Mouse (Mus musculus) spleen, postnatal 36 days (tissue): ENCODE data around the gene Taok3.

Source experiments
- DNase-seq, 2 experiments: peaks; one replicate each; pipeline ENCODE4 v3.0.0; 2022; ENCODE audit warnings: low spot score in 2 of 2, mixed read lengths in 1 of 2

Gene Taok3

DNA sequence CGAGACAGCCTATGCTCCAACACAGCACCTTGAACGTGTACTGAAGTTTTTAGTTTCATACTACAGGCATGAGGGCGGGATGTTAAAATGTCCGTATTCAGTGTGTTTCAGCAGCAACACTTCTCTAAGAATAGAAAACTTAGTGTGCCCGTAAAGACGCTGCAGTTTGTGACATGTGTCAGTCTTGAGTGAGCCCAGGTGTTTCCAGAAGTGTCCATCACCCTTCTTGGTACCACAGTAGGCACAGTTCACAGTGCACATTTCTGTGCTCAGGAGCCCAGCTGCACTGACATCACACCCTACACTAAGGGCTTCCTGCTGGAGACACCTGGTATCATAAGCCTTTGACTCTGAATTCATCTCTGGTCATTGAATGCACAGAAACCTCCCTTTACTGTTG is 58.6 kb downstream of the Taok3 start:
- DNase-seq: no peak

DNA sequence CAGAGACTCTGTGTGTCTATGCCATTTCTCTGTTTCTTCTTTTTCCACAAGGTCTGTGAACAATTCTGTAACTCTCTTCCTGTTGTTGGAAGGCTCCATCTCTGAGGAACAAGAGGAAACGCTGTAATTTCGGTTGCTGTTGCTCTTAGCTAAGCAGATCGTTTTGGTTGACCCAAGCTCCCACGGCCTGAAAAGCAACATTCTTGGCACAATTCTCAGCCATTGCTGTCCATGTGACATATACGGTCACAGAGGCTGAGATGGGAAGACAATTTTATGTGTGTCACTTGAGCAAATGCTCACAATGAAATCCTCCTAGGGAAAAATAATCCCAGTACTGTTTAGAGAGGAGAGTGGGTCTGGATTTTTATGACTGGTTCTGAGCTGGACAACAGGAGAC is 62.0 kb downstream of the Taok3 start:
- no peak for DNase-seq

DNA sequence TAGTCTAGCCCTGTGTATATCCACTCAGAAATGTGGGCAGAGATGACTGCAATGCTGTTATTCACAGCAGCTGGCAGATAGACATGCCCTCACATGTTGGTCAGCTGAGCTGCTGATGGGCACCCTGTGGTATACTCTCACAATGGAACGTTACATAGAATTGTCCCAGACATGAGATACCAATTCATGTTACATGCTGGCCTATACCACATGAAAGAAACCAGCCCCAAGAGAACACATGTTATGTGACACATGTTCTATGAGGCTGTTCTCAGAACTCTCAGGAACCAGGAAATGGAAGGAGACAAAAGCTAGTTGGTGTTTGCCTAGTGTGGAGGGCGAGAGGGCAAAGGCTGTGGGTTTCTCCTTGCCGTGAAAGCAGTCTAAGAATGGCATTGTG is 62.5 kb downstream of the Taok3 start:
- no peak for DNase-seq

DNA sequence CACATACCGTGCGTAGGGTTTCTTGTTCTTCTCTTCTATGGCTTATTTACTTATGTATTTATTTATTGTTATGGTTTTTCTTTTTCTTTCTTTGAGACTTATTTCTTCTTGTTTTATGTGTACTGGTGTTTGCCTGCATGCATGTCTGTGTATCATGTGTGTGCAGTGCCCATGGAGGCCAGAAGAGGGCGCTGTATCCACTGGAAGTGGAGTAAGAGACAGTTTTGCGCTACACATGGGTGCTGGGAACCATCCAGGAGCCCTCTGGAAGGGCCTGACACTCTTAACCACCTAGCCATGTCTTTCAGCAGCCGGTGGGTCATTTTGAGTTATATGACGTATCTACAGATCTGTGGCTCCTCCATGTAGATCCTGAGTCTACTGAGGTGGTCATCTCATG is 64.9 kb downstream of the Taok3 start:
- DNase-seq: no peak

DNA sequence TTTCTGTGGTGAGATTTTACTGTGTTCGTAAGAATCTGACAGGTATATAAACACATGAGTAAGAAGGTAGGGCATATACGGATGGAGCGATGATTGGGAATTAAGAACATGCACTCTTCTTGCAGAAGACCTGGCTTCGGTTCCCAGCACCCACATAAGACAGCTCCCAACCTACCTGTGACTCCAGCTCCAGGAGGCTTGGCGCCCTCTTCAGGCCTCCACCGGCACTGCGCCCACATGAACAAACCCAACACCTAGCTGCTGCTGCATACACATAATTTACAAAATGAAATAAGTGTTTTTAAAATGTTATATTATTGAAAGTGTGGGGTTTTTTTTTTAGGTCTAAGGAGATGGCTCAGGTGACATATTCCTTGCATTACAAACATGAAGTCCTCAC is 65.7 kb downstream of the Taok3 start:
- no peak for DNase-seq

DNA sequence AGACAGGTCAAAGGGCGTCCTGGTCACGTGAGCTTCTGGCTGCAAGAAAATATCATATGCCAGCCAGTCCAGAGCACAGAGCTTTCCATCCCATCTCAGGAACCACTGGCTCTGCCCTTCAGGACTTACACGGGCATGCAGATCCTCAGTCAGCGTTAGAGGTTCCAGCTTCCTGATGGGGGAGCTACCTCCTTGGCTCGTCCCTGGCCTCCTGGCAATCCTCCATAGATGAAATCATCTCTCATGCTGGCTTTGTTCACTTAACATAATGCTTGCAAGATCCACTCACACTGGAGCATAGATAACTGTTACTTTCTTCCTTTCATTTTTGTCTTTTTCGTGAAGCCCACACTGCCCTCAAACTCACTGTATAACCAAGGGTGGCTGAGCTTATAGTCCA is 72.1 kb downstream of the Taok3 start:
- DNase-seq: no peak

DNA sequence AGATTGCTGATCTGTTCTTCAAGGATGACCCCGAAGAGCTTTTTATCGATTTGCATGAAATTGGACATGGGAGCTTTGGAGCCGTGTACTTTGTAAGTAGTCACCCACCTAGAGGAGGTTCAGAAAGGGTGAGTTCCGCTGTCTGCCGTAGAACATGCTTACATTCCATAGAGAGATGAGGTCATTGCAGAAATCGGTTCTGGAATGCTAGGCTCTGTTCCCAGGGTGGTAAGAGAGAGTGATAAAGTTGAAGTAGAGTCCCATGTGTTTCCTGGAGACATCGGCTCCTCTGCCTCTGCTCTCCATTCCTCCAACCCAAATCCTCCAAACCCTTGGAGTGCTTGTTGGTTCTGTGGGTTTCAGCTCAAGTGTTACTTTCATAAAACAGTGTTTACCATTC is 73.8 kb downstream of the Taok3 start:
- no peak for DNase-seq

DNA sequence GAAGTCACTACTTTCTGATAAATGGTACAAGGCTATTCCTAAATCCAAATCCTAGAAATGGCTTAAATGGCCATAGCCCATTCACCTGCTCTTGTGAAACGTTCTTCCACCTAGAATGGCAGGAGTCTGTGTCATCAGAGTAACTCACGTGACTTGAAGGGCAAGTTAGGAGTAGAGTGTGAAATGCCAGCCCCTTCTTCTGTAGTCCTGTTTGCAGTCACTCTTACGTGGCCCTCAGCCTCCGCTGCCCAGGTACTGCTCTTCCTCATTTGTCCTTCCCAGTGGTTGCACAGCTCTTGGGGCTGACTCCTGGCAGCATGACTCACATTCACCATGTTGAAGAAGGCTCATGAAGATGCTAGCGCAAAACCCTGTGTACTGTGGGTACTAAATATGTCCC is 74.7 kb downstream of the Taok3 start:
- no peak for DNase-seq

DNA sequence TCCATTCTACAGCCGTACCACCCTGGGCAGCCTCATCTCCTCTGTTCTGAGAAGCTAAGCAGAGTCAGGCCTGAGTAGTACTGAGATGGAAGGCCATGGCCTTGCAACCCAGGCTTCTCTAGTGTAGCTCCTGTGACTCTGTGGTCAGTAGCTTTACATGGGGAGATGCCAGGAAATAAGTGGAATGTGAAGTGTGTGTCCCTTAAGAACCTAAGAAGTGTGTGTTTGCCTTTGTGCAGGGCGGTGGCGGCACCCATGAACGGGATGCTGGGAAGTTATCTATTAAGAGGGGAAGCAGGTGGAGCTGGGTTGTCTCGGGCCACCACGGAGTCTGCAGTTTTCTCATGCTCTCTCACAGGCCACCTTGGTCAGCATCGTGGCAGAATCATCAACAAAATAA is 76.6 kb downstream of the Taok3 start:
- DNase-seq: no peak

DNA sequence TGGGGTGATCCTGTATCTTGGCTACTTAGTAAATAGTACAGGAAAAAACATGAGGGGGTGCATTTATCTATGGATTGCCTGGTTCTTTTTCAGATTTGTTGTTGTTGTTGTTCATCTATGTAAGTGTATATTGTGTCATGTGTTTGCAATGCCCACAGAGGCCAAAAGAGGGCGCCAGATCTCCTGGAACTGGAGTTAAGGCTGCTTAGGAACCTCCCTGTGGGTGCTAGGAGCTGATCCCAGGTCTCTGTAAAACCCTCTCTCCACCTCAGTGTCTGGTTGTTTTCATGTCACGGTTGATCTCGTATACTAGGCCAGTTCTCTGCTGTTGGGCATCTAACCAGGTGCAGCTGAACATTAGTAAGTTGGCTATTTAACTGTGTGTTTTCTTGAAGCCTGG is 78.5 kb downstream of the Taok3 start:
- no peak for DNase-seq

DNA sequence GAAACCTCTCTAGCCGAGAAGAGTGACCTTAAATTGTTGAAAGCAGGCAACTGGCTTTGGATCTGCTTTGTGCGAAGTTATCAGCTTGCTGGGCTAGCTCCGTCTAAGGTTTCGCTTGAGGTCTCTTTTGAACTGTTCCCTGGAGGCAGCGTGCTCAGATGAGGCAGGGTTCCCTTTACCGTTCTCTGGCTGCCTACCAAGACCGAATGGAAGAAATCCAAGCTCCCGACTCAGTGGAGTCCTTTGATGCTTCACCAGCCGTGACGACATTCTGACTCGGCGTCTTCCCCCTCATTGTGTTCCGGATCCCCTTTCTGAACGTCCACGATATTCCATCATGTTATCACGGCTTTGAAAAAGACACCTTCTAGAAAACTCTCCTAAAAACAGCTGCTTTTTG is 87.4 kb downstream of the Taok3 start:
- no peak for DNase-seq

DNA sequence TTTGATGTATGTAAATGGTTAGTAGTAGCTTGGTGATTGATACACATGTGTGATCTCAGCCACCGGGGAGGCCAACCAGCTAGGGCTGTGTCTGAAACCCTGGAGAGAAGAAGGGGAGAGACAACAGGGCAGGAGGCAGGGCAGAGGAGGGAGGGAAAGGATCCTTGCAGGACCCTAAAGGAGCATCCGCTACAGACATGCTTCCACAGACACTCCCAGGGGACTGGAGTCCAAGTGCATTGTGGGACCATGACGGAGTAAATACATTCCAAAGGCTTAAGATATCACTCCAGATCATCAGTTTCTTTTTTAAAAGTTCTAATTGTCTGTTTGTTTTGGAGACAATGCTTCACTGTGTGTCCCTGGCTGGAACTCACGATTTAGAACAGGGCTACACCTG is 94.1 kb downstream of the Taok3 start:
- DNase-seq: no peak

DNA sequence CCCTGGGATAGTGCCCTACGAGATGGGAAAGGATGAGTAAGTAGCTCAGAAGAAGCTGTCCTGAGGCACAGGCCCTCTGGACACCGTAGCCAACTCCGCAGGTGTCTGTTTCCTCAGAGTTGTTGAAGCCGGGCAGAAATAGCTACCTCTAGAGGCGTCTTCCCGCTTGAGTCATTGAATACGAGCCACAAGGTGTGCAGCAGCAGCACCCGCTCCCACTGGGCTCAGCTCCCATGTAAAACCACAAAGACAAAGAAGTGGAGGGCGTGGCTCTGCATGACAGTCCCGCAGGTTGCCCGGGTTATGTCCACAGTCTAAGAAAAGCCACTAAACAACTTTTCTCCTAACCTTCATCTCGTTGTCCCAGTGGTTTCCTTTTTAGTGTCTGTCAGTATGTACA is 111.1 kb downstream of the Taok3 start:
- no peak for DNase-seq

DNA sequence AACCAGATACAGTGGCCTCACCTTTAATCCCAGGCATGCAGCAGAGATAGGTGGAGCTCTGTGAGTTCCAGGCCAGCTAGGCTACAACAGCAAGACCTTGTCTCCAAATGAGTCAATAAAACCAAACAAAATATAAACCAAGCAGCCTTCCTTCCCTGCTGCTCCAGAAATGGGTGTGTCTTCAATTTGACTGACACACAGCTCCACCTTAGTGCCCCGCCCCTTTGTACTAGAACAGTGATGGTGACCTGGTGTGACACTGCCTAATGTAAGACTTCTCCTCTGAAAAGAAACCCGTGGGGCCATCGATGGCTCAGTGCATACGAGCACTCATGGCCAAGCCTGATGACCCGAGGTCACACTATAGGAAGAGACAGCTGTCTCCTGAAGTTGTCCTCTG is 116.6 kb downstream of the Taok3 start:
- DNase-seq: no peak

DNA sequence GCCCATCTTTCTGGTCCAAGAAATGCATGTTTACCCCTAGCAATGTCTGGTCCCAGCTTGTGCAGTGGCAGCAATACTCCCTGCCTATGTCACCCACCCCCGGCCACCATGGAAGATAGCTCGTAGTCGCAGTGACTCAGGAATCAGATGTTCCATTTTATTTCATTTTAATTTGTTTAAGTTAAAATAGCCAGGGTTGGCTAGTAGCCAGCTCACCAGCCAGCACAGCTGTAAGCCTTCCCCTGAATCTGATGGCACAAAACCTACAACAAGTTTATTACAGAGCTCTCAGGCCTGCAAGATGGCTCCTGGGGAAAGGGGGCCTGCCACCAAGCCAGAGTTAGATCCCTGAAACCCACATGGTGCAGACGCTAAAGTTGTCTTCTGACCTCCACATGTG is 119.2 kb downstream of the Taok3 start:
- no peak for DNase-seq

DNA sequence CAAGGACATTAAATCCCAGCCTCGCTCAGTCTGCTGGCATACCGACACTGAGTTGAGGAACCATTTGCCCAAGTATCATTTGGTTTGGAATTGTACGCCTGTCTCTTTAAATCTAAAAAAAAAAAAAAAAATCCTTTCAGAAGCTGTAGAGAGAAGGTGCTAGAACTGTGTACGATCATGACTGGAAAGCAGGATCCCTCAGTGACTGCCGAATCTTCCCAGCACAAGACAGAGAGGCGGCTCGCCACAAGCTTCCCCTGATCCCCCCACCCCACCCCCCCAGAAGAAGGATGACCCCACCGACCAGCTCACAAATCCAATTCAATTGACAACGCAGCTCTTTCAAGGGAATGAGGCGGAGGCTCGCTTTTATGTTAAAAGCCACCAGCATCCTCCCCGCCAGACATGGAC is 120.4 kb downstream of the Taok3 start:
- DNase-seq: no peak

DNA sequence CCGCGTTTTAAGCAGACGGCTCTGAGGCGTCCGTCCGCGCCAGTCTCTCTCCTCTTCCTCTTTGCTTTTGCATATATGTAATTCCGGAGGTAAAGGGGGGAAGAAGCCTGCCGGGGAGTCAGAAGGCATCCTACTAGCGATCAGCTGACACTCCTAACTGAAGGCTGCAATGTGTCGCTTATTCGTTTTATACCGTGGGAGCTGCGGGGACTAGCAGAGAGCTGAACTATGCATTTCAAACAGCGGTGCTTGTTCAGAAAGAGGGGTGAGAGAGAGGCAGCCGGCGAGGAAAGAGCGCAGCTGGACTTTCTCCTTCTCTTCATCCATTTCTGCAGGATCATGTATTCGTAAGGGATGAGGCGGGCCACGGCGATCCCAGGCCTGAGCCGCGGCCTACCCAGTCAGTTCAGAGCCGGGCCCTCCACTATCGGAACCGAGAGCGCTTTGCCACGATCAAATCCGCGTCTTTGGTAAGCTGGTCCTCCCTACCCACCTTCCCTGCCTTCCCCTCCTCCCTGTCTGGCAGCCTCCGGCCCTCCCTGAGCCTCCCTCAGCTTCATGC is 120.9 kb downstream of the Taok3 start:
- no peak for DNase-seq

DNA sequence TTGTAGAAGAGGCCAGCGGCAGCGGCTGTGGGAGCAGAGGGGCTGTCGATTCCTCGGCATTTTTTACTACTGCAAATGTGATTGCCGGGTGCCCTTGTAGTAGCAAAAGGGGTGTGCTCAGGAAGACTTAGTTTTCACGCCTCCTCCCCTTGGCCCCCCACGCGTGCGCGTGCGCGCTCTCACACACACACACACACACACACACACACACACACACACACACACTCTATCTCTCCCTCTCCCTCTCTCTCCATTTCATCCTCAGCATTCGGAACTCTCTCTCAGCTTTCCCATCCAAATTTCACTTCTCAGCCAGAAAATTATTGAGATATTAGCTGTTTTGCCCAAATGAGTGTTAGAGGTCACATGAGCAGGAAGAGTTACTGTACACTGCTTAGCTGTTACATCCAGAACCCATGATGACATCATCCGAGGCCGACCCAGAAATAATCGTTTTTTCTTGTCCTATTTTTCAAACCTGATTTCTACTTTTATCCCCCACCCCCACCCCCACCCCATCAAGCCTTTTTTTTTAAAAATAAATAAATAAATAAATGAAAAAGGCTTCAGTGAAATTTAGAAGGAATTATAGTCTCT is 122.1 kb downstream of the Taok3 start:
- no peak for DNase-seq

DNA sequence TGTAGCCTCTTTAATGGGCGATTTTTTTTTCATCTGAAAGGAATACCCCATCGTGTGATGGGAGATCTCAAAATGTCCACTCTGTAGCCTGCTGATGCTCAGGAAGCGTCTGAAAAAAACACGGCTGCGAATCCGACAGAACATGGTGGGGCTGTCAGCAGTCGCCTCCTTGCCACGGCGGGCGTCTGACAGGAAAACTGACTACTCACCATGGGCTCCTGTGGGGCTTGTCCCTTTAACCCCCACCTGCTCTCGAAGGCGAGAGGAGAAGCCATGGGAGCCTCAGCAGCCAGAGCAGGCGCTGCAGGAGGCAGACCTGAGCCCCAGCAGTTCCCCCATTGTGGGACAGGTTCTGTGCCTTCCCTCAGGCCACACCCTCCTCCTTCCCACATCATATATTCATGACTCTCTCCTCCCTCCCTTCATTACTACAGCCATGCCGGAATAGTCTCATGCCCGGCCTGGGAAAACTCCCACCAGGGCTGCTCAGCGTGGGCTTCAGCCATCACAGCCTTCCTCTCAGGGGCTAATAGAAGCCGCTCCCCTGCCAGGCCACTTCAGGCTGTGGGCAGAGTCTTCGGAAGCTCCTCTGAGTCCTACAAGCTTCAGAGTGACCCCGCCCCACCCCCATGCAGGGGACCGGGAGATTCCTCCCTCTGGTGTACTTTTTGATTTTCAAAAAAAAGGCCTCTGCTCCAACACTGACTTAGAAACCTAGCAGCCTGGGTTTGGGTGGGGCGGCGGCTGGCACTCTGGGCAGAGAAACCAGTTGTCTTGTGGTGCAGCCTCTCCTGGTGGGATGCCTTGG is 122.9 kb downstream of the Taok3 start:
- DNase-seq: no peak

DNA sequence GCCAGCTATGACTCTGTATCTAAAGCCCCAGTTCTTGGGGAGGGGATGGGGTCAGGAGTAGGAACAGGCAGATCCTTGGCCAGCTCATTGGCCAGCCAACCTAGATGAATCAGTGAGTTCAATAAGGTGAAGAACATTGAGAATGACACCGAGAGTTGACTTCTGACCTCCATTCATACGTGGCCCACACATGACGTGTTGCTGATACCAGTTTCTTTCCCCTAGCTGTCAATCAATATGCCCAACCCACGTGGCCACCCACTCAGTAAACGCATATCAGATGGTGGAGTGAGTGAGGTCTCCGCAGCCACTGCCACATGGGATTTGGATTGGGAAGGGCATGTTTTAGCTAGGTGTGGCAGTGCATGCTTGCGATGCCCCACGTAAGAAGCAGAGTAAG is 125.2 kb downstream of the Taok3 start:
- no peak for DNase-seq

DNA sequence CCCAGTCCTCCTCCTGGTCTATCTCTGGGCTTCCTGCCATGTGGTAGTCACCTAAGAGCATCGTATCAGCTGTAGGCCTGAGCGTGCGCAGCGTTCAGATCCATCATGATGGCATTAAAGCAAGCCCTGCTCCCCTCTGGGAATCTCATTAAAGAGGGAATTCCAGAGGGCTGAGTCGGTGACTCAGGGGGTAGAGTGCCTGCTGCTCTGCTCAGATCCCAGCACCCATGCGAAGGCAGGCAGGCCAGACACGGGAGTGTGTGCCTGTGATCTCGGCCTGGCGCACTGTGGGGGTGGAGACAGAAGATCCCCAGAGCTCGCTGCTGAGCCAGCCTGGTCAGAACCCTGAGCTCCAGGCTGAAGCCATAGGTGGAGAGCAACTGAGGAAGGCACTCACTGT is 128.4 kb downstream of the Taok3 start:
- DNase-seq: no peak

DNA sequence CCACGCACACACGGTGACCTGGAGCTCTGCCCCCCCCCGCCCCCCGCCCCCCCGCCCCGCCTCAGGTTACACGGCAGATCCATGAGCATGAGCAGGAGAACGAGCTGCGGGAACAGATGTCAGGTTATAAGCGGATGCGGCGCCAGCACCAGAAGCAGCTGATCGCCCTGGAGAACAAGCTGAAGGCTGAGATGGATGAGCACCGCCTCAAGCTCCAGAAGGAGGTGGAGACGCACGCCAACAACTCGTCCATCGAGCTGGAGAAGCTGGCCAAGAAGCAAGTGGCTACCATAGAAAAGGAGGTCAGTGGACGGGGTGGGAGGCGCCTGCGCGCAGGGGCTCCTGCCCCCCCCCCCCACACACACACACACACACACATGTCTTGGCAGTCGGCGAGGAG is 130.9 kb downstream of the Taok3 start:
- DNase-seq: no peak

DNA sequence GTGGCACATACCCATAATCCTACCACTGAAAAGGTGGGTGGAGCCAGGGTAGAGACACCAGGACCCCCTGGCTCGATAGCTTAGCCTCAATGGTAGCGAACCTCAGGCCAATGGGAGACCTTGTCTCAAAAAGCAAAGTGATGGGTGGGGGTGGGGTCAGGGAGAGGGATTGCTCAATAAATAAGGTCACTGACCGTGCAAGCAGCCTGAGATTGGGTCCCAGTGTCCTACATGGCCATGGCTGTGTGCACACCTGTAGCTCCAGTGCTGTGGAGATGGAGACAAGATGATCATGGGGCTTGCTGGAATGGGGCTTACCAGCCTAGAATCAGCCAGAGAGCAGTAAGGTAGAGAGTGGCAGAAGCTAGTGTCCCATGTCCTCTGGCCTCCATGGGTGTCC is 131.8 kb downstream of the Taok3 start:
- no peak for DNase-seq

DNA sequence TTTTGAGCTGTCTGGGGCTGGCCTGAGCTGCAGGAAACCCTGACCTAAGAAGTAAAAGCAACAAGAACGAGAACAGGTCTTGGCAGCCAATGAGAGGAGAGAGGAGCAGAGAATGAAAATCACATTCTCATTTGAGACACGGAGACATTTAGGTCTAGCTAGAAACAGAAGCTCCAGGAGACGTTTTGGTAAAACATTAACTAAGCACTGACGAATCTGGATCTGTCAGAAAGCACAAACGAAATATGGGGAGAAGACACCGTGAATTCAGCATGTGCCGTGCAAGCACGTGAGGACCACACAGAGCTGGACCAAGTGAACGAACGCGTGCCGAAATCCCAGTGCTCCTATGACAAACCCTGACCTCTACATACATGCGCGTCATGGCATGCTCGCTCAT is 138.3 kb downstream of the Taok3 start:
- DNase-seq: no peak
